Mouse (Mus musculus) embryonic facial prominence, embryonic 12.5 days (tissue): ENCODE results near the gene Gm13694. TPM values are rescaled to one million over a fixed set of nuclear protein-coding genes. Genes with fewer than 3 reads are reported as not detected.
"Not testable (repeated sequence)": the region's sequence is repeated elsewhere in the genome, so short reads cannot be mapped to it uniquely, and the experiment has no call there.

Experiments
- ATAC-seq: fragments of 200-750 bp; cut with Nextera tagmentation; 2 replicates; pipeline ENCODE4 v1.8.0; 2017; ENCODE audit not compliant: insufficient number of reproducible peaks, insufficient read depth, low FRiP score, low TSS enrichment
- H3K27ac ChIP-seq: fragments of 300-500 bp; sonication (generic); 2 replicates; pipeline ENCODE4 v1.5.1; 2016; ENCODE audit warnings: mild to moderate bottlenecking
- H3K27me3 ChIP-seq: fragments of 300-500 bp; sonication (generic); 2 replicates; pipeline ENCODE4 v1.6.1; 2016; ENCODE audit warnings: mild to moderate bottlenecking, moderate library complexity
- H3K36me3 ChIP-seq: fragments of 300-500 bp; sonication (generic); 2 replicates; pipeline ENCODE4 v1.6.1; 2016; ENCODE audit warnings: mild to moderate bottlenecking
- H3K4me1 ChIP-seq: fragments of 300-500 bp; sonication (generic); 2 replicates; pipeline ENCODE4 v1.6.1; 2016
- H3K4me2 ChIP-seq: fragments of 300-500 bp; sonication (generic); replicated peaks from 2 replicates; pipeline ENCODE4 v1.6.1; 2016; ENCODE audit warnings: mild to moderate bottlenecking, moderate library complexity
- H3K4me3 ChIP-seq: fragments of 300-500 bp; sonication (generic); 2 replicates; pipeline ENCODE4 v1.5.1; 2016; ENCODE audit warnings: mild to moderate bottlenecking
- H3K9ac ChIP-seq: fragments of 300-500 bp; sonication (generic); 2 replicates; pipeline ENCODE4 v1.6.1; 2016; ENCODE audit warnings: mild to moderate bottlenecking, moderate library complexity
- H3K9me3 ChIP-seq: fragments of 300-500 bp; sonication (generic); 2 replicates; pipeline ENCODE4 v1.6.1; 2016; ENCODE audit warnings: mild to moderate bottlenecking, moderate library complexity
- WGBS: fragments of 180-500 bp; shearing (Covaris S2); methylation state at CpG from one replicate; pipeline ENCODE4 v1.1.7; 2016; 5-methylcytosine and 5-hydroxymethylcytosine counted together
- polyA plus RNA-seq: library from polyadenylated mRNA; unstranded; fragments of >200 nt; fragmentation: Nextera tagmentation; extraction: Ambion mirVana; gene quantifications from 2 replicates; pipeline ENCODE4 v1.2.1, GENCODE M21; 2016

Gm13694 gene
- polyA plus RNA-seq, 1 experiment from 2014 or later: not detected

DNA sequence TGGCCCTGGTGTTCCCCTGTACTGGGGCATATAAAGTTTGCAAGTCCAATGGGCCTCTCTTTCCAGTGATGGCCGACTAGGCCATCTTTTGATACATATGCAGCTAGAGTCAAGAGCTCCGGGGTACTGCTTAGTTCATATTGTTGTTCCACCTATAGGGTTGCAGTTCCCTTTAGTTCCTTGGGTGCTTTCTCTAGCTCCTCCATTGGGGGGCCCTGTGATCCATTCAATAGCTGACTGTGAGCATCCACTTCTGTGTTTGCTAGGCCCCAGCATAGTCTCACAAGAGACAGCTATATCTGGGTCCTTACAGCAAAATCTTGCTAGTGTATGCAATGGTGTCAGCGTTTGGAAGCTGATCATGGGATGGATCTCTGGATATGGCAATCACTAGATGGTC lies 15.8 kb downstream of the Gm13694 start:
- H3K4me3 ChIP-seq, H3K9me3 ChIP-seq, H3K27me3 ChIP-seq, ATAC-seq, H3K9ac ChIP-seq, H3K4me1 ChIP-seq, H3K4me2 ChIP-seq, H3K36me3 ChIP-seq, H3K27ac ChIP-seq: not testable (repeated sequence)
- WGBS: 88% methylated on average over 2 of the region's 3 CpGs

DNA sequence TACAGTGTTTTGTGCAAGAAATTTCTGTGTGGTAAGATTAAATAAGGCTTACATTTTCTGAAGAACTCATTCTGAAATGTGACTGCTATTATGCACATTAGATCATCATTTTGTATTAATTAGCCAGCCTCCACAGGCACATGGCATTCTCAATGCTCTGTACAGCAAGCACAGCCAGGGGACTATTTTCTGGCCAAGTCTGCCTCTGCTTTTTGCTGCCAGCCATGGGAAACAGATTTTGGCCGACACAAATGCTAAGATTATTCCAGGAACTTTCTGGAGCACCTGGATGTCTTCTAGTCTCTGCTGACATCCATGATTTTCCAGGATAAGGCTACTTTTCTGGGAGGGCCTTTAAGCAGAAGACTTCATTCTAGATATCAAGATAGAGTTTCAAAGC lies 30.2 kb downstream of the Gm13694 start:
- Histone ChIP-seq H3K9ac (no peak overlapping the region), H3K27me3 (no peaks in the 10 kb centered on the region), H3K4me1 (no peaks in the 10 kb centered on the region), H3K4me2 (no peak overlapping the region), H3K27ac (no peak overlapping the region), H3K4me3 (no peak overlapping the region), H3K36me3 (no peaks in the 10 kb centered on the region), H3K9me3 (no peaks in the 10 kb centered on the region)
- 58% methylated on average over 1 of the region's 1 CpGs for WGBS
- no peak for ATAC-seq

DNA sequence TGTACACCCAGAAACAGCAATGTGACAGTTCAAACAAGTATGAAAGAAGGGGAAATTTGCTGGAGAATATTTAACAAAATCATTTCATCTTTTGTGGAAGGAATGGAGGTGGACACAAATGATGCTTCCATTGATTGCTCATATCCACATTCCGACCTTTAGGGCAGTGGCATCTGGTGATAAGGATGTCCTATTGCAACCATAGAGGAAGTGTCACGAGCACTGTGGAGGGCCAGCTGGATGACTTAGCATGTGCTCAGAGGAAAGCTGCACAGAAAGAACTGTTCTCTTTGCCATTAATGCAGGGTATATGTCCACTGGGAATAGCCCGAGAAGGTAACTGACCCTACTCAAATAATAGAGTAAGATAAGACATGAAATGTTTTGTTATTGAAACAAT lies 31.1 kb downstream of the Gm13694 start:
- Histone ChIP-seq H3K9me3 (no peaks in the 10 kb centered on the region), H3K27ac (no peak overlapping the region), H3K36me3 (no peaks in the 10 kb centered on the region), H3K9ac (no peak overlapping the region), H3K27me3 (no peaks in the 10 kb centered on the region), H3K4me3 (no peak overlapping the region), H3K4me2 (no peak overlapping the region), H3K4me1 (no peaks in the 10 kb centered on the region)
- no peak for ATAC-seq
- 59% methylated on average over 3 of the region's 3 CpGs for WGBS

DNA sequence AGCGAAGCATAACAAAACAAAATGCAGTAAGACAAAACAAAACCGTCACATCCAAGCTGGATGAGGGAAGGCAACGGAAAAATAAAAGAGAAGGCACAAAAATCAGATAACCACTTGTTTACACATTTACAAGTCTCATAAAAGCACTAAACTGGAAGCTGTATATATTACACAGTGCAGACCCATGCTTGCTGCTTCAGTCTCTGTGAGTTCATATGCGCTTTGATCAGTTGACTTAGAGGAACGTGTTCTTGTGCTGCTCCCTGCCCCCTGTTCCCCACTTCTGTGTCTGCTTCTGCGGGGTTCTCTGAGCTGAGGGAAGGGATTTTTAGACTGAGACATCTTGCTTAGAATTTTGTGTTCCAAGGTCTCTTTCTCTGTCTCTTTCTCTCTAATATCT lies 35.8 kb downstream of the Gm13694 start:
- Histone ChIP-seq H3K9me3 (no peaks in the 10 kb centered on the region), H3K4me3 (no peak overlapping the region), H3K9ac (no peak overlapping the region), H3K27ac (no peak overlapping the region), H3K27me3 (no peaks in the 10 kb centered on the region), H3K36me3 (no peaks in the 10 kb centered on the region), H3K4me2 (no peak overlapping the region), H3K4me1 (no peaks in the 10 kb centered on the region)
- whole genome bisulfite sequencing: 74% methylated on average over 6 of the region's 6 CpGs
- ATAC-seq: no peak

DNA sequence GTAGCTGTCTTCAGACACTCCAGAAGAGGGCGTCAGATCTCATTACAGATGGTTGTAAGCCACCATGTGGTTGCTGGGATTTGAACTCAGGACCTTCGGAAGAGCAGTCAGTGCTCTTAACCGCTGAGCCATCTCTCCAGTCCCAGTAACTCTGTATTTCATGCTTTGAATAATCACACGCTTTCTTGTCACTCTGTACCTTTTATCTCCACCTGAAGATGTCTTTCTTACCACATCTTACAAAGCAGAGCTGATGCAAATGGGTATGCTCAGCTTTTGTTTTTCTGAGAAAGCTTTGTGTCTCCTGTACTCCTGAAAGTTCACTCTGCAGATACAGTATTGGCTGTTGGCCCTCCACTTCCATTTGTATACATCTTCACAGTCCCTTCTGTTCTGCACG lies 37.6 kb downstream of the Gm13694 start:
- WGBS: 79% methylated on average over 5 of the region's 5 CpGs
- H3K4me1 ChIP-seq, H3K4me3 ChIP-seq, ATAC-seq, H3K27me3 ChIP-seq, H3K36me3 ChIP-seq, H3K27ac ChIP-seq, H3K4me2 ChIP-seq, H3K9ac ChIP-seq, H3K9me3 ChIP-seq: not testable (repeated sequence)

DNA sequence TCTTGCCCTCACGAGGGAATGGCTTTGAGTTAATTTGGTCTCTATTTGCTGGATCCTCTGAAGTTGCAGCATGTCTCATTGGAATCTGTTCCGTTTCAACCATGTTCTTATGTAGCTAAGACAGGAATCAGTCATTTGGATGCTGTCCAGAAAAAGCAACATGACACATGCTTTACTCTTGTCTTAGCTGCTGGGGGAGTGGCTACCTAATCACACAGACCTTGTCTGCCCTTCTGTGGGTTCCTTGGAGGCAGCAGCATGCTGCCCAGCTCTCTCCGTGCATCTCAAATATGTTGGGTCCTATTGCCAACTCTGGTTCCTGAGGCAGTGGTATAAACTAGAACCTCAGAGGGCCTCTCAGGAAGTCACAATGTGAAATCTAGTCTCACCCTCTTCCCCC lies 39.6 kb downstream of the Gm13694 start:
- Histone ChIP-seq H3K27me3 (no peaks in the 10 kb centered on the region), H3K36me3 (no peaks in the 10 kb centered on the region), H3K4me3 (no peak overlapping the region), H3K4me2 (no peak overlapping the region), H3K27ac (no peak overlapping the region), H3K9ac (no peak overlapping the region), H3K9me3 (no peaks in the 10 kb centered on the region), H3K4me1 (no peaks in the 10 kb centered on the region)
- ATAC-seq: no peak
- WGBS: 56% methylated on average over 3 of the region's 3 CpGs

DNA sequence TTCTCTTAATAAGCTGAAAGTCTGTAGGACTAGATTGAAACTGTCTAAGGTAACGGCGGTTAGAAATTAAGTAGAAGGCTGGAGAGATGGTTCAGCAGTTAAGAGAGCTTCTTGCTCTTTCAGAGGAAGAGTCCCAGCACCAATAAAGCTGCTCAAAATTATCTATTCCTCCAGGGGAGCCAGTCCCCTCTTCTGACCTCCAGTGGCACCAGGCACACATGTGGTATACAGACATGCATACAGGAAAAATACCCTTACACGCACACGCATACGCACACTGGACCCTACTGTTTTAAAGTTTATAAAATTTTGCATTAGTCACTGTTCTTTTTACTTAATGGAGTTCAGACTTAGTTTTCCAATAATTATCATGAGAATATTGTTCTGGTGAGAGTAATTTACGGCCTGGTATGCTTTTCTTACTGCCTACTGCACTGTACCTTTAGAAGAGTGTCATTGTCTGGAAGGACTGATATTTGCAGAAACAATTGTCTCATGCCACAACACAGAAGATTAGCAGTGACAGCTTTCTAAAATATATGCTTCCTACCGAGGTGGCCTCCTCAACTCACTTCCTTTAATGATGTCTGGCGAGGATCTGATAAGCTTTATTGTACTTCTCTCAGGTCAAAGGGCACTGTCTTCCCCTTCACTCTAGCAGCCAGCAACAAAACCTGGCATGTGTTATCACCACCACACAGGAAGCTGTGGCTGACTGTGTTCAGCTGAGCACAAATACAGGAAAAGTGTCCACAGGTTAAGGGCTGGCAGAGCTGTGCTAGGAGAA lies 41.0 kb downstream of the Gm13694 start:
- Histone ChIP-seq H3K4me3 (no peak overlapping the region), H3K27ac (no peak overlapping the region), H3K36me3 (no peaks in the 10 kb centered on the region), H3K27me3 (no peaks in the 10 kb centered on the region), H3K9ac (no peak overlapping the region), H3K4me1 (no peaks in the 10 kb centered on the region), H3K4me2 (no peak overlapping the region), H3K9me3 (no peaks in the 10 kb centered on the region)
- WGBS: 66% methylated on average over 8 of the region's 8 CpGs
- no peak for ATAC-seq

DNA sequence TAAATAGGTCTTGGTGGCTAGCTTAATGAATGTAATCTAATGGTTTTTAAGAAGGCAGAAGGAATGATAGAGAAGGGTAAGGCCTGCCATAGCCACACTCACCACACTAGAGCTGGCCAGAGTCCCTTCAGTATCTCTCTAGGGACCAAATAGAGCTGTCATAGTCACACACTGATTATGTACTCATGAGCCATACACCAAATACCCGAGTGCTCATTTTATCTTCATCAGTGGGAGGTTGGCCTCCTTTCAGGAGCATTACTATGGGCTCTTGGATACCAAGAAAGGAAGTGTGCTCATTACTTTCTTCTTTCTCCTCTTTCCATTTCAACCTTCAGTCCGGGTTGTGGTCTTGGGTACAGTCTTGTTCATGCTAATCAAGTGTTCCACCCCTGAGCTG lies 43.2 kb downstream of the Gm13694 start:
- no peaks in the 10 kb centered on the region for H3K9me3 ChIP-seq
- no peak for ATAC-seq
- no peaks in the 10 kb centered on the region for H3K27me3 ChIP-seq
- no peak overlapping the region for H3K27ac ChIP-seq
- WGBS: 86% methylated on average over 2 of the region's 2 CpGs
- H3K4me1 ChIP-seq: no peaks in the 10 kb centered on the region
- H3K9ac ChIP-seq: no peak overlapping the region
- H3K4me3 ChIP-seq: no peak overlapping the region
- H3K36me3 ChIP-seq: no peaks in the 10 kb centered on the region
- H3K4me2 ChIP-seq: no peak overlapping the region

DNA sequence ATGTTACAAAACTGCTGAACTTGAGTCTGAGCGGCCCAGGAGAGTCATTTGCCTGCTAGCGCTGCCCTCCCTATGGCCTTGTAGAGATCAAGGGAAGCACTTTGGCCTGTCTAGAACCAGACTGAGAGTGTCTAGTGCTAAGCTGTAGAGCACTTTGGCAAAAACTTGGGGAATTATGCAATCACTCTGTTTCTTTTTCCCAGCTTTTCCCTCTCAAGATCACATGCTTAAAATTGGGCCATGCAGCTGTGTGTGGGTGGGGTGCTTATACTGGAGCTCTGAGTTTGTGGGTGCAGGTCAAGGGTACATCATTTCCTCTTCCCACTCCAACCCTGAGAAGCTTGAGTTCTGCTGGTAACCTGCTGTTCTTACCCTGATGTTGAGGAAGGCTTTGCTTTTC lies 44.2 kb downstream of the Gm13694 start:
- Histone ChIP-seq H3K27me3 (no peaks in the 10 kb centered on the region), H3K4me2 (no peak overlapping the region), H3K4me3 (no peak overlapping the region), H3K9ac (no peak overlapping the region), H3K27ac (no peak overlapping the region), H3K9me3 (no peaks in the 10 kb centered on the region), H3K4me1 (no peaks in the 10 kb centered on the region), H3K36me3 (no peaks in the 10 kb centered on the region)
- 74% methylated on average over 2 of the region's 2 CpGs for WGBS
- no peak for ATAC-seq

DNA sequence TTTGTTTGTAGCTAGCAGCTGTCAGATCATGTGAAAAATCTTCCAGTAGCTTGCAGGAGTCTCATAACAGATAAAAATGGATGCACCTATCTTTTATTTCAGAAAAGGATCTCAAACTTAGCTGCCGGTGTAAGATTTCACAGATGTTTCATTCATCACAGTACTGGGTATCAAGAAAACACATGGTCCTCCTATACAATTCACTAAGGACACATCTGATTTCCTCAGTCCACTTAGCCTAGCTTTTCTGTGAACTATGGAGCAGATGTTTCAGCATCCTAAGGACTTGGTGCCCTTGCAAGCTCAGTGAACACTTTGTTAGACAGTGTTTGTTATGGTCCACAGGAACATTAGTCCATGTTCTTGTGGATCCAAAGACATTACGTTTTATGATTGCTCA lies 44.6 kb downstream of the Gm13694 start:
- Histone ChIP-seq H3K9me3 (no peaks in the 10 kb centered on the region), H3K4me2 (no peak overlapping the region), H3K9ac (no peak overlapping the region), H3K4me3 (no peak overlapping the region), H3K4me1 (no peaks in the 10 kb centered on the region), H3K36me3 (no peaks in the 10 kb centered on the region), H3K27ac (no peak overlapping the region), H3K27me3 (no peaks in the 10 kb centered on the region)
- no peak for ATAC-seq
- WGBS: 84% methylated on average over 2 of the region's 2 CpGs

DNA sequence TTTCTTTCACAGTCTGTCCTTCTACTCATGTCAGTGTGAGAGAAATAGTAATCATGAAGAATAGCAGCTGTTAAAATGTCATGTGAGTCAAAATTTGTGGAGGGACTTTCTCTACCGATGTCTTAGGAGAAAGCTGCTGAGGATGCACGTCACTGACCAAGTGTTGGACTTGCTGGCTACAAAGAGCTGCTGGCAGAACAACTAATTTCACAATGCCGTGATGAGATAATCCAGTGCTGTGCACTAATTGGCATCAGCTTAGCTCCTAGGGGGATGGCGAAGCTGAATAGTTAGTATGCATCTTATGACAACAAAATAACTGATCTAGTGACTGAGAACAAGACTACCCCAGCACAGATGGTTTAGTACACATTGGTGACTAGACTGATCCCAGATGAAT lies 46.5 kb downstream of the Gm13694 start:
- no peaks in the 10 kb centered on the region for H3K9me3 ChIP-seq
- H3K4me1 ChIP-seq: no peaks in the 10 kb centered on the region
- H3K27ac ChIP-seq: no peak overlapping the region
- WGBS: 64% methylated on average over 4 of the region's 4 CpGs
- H3K9ac ChIP-seq: no peak overlapping the region
- no peak overlapping the region for H3K4me3 ChIP-seq
- no peak overlapping the region for H3K4me2 ChIP-seq
- no peak for ATAC-seq
- no peaks in the 10 kb centered on the region for H3K27me3 ChIP-seq
- H3K36me3 ChIP-seq: no peaks in the 10 kb centered on the region
